Mouse (Mus musculus): ENCODE data around the gene Ppp2r2d.

DNA sequence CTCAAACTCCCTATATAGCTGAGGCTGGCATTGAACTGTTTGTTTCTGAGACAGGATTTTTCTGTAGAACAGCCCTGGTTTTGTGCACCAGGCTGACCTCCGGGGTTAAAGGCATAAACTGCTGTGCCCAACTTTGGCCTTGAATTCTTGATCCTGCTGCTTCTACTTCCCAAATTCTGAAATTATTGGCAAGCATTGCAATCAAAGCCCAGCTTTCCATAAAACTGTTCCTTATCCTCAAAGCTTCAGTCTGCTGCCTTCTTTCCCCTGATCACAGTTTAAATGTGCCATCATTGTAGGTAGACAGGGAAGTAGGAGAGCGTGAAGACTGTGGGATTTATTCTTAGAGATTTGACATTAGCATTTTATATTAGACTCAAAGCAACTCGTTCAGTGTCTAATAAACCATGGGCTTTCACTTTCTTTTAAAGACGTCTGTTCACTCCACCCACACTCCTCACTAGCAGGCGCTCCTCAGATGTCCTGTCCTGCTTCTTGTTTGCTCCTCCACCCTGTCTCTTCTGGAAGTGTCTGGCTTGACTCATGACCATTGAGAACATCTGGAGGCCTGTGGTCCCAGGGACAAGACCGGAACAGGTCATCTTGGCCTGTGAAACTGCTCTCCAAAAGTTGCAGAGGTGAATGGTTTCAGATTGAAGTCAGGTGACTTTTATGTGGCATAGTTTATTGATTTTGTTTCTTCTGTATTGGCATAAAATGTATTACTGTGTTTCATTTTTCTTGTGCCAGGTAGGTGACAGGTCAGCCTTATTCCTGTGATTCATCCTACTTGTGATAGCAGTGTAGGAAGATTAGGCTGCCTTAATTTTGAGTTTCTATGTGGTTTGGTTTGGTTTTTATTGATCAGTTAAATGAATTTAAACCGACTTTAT is 2.4 kb downstream of the Ppp2r2d start:
- no peak for TF ChIP-seq CTCF (conservative IDR thresholded peaks at IDR 0.05; ENCODE audit: insufficient read depth, insufficient read length, low read depth, low read length)
- TF ChIP-seq POLR2A (IDR thresholded peaks at IDR 0.05; ENCODE audit: low read depth, low read length) = no peak
